22 mouse cellular contexts compared by ENCODE assay signal in the genomic region with DNA sequence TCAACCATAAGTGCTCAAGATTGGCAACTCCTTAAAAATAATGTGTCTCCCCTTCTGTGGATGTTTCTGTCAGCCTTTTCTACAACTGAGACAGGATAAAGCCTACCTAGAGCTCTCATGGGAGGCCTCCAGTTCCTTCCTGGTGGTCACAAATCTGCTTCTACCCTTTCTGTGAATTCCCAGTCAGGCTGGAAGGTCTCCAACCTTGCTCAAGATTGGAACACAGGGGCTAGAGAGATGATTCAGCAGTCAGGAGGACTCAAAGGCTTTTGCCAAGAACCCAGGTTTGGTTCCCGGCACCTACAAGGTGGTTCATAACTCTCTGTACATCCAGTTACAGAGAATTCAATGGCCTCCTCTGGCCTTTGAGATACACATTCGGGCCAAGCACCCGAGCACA. TPM values are rescaled to one million over a fixed set of nuclear protein-coding genes. Genes with fewer than 3 reads are reported as not detected.
"Had no signal": no experiment of that assay in that cellular context is flagged by ENCODE, and none has a peak within 500 bp of the region (broad histone marks: within the 10 kb centered on the region; RNA-seq: fewer than 3 reads in every experiment).

No protein-coding gene starts in this region.

- H3K27me3 ChIP-seq: embryonic facial prominence, embryonic 12.5 days; embryonic facial prominence, embryonic 13.5 days; embryonic facial prominence, embryonic 15.5 days; forebrain, embryonic 13.5 days; forebrain, embryonic 15.5 days had no signal

- H3K36me3 ChIP-seq: embryonic facial prominence, embryonic 10.5 days; embryonic facial prominence, embryonic 12.5 days; embryonic facial prominence, embryonic 13.5 days; embryonic facial prominence, embryonic 15.5 days; forebrain, embryonic 10.5 days; forebrain, embryonic 12.5 days; forebrain, embryonic 15.5 days had no signal

- H3K27ac ChIP-seq: embryonic facial prominence, embryonic 10.5 days; embryonic facial prominence, embryonic 12.5 days; embryonic facial prominence, embryonic 13.5 days; embryonic facial prominence, embryonic 15.5 days; forebrain, embryonic 10.5 days; forebrain, embryonic 12.5 days; forebrain, embryonic 13.5 days; forebrain, embryonic 15.5 days; gastrocnemius, adult 2 months; heart, adult 2 months had no signal

- H3K4me3 ChIP-seq: embryonic facial prominence, embryonic 10.5 days; embryonic facial prominence, embryonic 12.5 days; embryonic facial prominence, embryonic 13.5 days; embryonic facial prominence, embryonic 15.5 days; erythroblast, embryonic 14.5 days; forebrain, embryonic 10.5 days; forebrain, embryonic 12.5 days; forebrain, embryonic 13.5 days; forebrain, embryonic 15.5 days; gastrocnemius, adult 2 months; heart, adult 2 months had no signal

- DNase-seq: cerebellum, adult 9-11 months; cerebellum, postnatal 25 days; cerebellum, postnatal 36 days; embryo, embryonic 11 days; forebrain, postnatal 0 days; gastrocnemius, adult 2 months; gastrocnemius, postnatal 10 days; gastrocnemius, postnatal 14 days; gastrocnemius, postnatal 25 days; gastrocnemius, postnatal 36 days; heart, adult 11 months; heart, adult 18-20 months; heart, adult 2 months had no signal

- H3K9me3 ChIP-seq: embryonic facial prominence, embryonic 10.5 days; embryonic facial prominence, embryonic 12.5 days; embryonic facial prominence, embryonic 13.5 days; embryonic facial prominence, embryonic 15.5 days; forebrain, embryonic 10.5 days; forebrain, embryonic 12.5 days; forebrain, embryonic 13.5 days; forebrain, embryonic 15.5 days had no signal

RNA-seq across cellular contexts. Expression of a gene that starts 37.9 kb away (rescaled TPM):
- polyA plus RNA-seq: erythroblast, embryonic 14.5 days had no signal
